Mouse (Mus musculus) layer of hippocampus, adult 2 months (tissue): ENCODE data around the gene Atpif1. TPM values are rescaled to one million over a fixed set of nuclear protein-coding genes. Genes with fewer than 3 reads are reported as not detected.

Experiments
- DNase-seq, 2 experiments: peaks; one replicate each; pipeline ENCODE4 v3.0.0; 2022; ENCODE audit warnings: low spot score in 2 of 2
- H3K27ac ChIP-seq: fragments of 200-600 bp; 2 replicates; pipeline ENCODE4 v1.8.1; 2022
- H3K4me3 ChIP-seq: fragments of 200-600 bp; 2 replicates; pipeline ENCODE4 v1.8.1; 2022; ENCODE audit warnings: mild to moderate bottlenecking
- CTCF ChIP-seq: fragments of 200-600 bp; conservative IDR thresholded peaks from 2 replicates; pipeline ENCODE4 v1.8.1; 2022; ENCODE audit warnings: antibody characterized with exemption, mild to moderate bottlenecking, moderate library complexity
- total RNA-seq, 2 experiments: library from RNA; stranded (reverse); gene quantifications; 2 replicates each; pipeline ENCODE4 v1.2.3; 2021

Atpif1 gene
- total RNA-seq, 2 experiments from 2014 or later, result 416 to 419 TPM

GRCm38 (mm10) chr4:132518066-132518465, 15.4 kb downstream of the Atpif1 start:
- no peak overlapping the region for H3K4me3 ChIP-seq
- no peak for TF ChIP-seq CTCF
- no peak for DNase-seq
- no peak overlapping the region for H3K27ac ChIP-seq

GRCm38 (mm10) chr4:132515369-132516155, 17.9 kb downstream of the Atpif1 start:
- DNase-seq, result peak; percentile 88 to 95
- Histone ChIP-seq H3K27ac (peak overlapping the region; percentile 92), H3K4me3 (peak overlapping the region; percentile 69)
- TF ChIP-seq CTCF, result no peak

DNA sequence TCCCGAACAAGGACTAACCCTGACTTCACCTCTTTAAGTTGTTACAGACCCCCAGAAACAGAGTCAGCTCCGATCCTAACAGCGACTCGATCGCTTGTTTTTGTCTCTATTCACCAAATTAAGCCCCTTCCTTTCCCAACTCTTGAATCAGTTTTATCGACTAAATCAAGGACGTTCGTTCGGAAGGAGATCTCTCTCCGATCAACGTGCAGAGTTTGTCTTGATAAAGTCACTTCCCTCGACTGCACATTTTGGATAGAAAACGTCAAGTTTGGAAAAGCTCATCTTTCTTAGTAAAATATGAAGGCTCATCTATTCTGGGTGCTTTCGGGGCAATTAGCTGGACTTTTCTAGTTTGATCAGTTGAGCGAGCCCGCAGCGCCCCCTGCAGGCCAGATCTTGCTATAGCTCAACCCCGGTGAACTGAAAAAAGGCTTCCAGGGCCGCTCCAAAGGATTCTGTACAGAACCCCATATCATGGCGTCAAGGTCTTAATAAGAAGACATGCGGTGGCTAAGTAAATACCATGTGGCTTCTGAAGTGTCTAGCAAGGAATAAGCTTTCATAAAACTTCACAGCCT, 18.8 kb downstream of the Atpif1 start:
- Histone ChIP-seq H3K4me3 (peak overlapping the region; percentile 69), H3K27ac (peak overlapping the region; percentile 92)
- peak; percentile 71 to 89 for DNase-seq
- TF ChIP-seq CTCF, result peak; percentile 94

DNA sequence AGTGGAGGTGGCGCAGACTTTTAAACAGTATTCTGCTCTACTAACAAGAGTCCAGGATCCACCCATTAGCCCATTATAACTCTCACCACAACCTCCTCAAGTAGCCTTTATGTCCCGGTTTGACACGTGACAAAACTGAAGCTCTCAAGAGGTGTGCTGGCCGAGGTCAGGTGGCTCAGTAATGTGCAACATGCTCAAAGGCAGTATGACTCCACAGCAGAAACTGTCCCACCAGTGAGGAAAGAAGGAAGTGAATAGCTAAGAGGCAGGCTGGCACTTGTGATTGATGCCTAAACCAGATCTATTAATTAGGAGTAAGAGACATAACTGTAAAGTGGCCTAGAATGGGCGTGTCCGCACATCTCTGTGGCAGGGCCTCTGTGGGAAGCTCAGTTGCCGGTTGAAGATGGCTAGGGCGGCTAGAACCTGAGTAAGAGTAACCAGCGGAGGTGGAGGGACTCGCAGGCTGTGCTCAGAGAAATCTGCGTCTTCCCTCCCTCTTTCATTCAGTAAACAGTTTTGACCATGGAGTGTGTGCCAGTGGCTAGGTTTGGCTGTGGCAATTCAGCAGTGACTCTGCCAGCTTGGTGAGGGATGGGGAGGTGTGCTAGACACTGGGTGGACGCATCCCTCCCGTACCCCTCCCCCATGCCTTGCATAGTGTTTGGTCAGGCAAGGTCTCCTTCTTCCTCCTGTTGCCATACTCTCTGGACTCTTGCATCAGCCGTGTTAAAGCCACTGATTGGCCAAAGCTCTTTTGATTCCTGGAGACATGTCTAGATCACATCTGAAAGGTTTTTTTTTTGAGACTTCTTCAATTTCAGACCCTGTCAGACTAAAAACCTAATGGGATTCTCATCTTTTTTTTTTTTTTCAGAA, 19.8 kb downstream of the Atpif1 start:
- H3K27ac ChIP-seq, result no peak overlapping the region
- DNase-seq, result no peak
- no peak for TF ChIP-seq CTCF
- H3K4me3 ChIP-seq, result no peak overlapping the region

DNA sequence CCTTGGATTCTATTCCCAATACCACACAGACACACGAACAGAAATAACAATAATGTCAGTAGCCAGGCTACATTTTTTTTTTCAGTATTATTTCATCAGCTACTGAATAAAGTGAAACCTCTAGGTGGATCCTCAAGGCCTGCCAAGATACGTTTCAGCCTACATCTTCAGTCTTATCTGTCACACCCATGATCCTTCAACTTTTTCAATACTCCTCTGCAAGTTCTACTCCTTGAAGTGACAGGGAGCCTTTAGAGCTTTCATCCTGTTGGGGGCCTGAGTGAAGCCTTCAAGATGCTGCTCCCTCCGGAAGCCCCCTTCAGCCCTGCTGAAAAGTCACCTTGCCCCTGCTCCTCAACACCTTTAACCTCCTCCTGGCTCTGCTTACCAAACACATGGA, 21.4 kb downstream of the Atpif1 start:
- no peak for TF ChIP-seq CTCF
- no peak for DNase-seq
- H3K27ac ChIP-seq, result no peak overlapping the region

GRCm38 (mm10) chr4:132510352-132510798, 23.1 kb downstream of the Atpif1 start, which contains the start of gene Sesn2:
TSS of gene Sesn2 (minus strand) at chr4:132510501.
- no peak for TF ChIP-seq CTCF
- DNase-seq, result peak; percentile 96 to 98
- H3K27ac ChIP-seq, result peak within 1 kb of the TSS; percentile 92
- peak within 1 kb of the TSS; percentile 73 for H3K4me3 ChIP-seq

More for the DNA sequence above, 21.4 kb downstream of the Atpif1 start:
- H3K4me3 ChIP-seq, result no peak overlapping the region

DNA sequence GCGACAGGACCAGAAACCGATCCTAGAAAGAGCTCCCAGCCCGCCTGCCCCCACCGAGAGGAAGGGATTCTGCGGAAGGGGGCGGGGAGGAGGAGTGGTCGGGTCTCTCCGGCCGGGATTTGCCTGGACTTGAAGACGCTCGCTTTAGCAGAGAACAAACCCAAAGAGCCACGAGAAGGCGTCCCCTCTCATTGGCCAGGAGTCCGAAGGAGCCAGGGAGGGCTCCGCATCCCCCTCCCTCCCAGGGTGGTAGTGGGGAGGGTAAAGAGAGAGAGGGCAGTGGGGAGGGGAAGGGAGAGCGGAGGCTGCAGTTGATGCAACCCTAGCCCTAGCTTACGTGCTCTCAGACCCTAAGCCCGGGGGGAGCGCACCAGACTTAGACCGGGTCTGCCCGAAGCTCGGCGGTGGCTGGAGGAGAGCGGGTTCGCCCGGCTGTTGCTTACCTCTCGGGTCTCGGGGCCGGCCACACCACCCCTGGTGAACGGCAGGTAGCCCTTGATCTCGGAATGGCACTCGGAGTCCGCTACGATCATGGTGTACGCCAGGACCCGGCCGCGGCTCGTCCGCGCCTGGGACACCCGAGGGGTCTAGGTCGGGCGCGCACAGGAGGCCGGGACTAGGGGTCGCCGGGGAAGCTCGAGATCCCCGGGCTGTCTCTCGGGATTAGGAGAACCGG, 23.7 kb downstream of the Atpif1 start:
- DNase-seq, result peak; percentile 50 to 59
- TF ChIP-seq CTCF, result no peak
- peak overlapping the region; percentile 92 for H3K27ac ChIP-seq
- H3K4me3 ChIP-seq, result peak overlapping the region; percentile 73

GRCm38 (mm10) chr4:132507210-132507609, 26.2 kb downstream of the Atpif1 start:
- TF ChIP-seq CTCF, result no peak
- Histone ChIP-seq H3K27ac (no peak overlapping the region), H3K4me3 (no peak overlapping the region)
- no peak for DNase-seq

- Histone ChIP-seq H3K27ac (no peak overlapping the region), H3K4me3 (no peak overlapping the region)
- DNase-seq, result no peak
- TF ChIP-seq CTCF, result no peak
Measured at GRCm38 (mm10) chr4:132506250-132506649, 27.2 kb downstream of the Atpif1 start.

GRCm38 (mm10) chr4:132505800-132506199, 27.7 kb downstream of the Atpif1 start:
- no peak for TF ChIP-seq CTCF
- no peak for DNase-seq
- Histone ChIP-seq H3K4me3 (no peak overlapping the region), H3K27ac (no peak overlapping the region)

- no peak for TF ChIP-seq CTCF
- no peak for DNase-seq
- Histone ChIP-seq H3K4me3 (no peak overlapping the region), H3K27ac (no peak overlapping the region)
Measured at GRCm38 (mm10) chr4:132505034-132505738, 28.3 kb downstream of the Atpif1 start.

GRCm38 (mm10) chr4:132503344-132503743, 30.1 kb downstream of the Atpif1 start:
- no peak overlapping the region for H3K4me3 ChIP-seq
- no peak for DNase-seq
- no peak for TF ChIP-seq CTCF
- no peak overlapping the region for H3K27ac ChIP-seq
